Mouse (Mus musculus) erythroblast, embryonic 14.5 days (primary cell): Measurements from ENCODE around the gene Acsl4.

Experiments used
- GATA1 ChIP-seq: IDR thresholded peaks from 2 replicates; pipeline ENCODE4 v1.6.1; 2012; ENCODE audit warnings: low read length, inconsistent platforms, mixed read lengths
- TAL1 ChIP-seq: IDR thresholded peaks from 3 replicates; pipeline ENCODE4 v1.6.1; 2012; ENCODE audit warnings: low read length, inconsistent platforms, mixed read lengths

- TF ChIP-seq GATA1 = no peak
- no peak for TF ChIP-seq TAL1
These were observed 86.9 kb downstream of the Acsl4 start for GRCm38 (mm10) chrX:142303456-142303855.
